Mouse (Mus musculus): ENCODE results near the gene Scn1b. TPM values are rescaled to one million over a fixed set of nuclear protein-coding genes. Genes with fewer than 3 reads are reported as not detected.

Gene Scn1b
- total and polyA plus RNA-seq, 3 experiments: 0.30 TPM; not detected in 2

- no peaks in the 10 kb centered on the region for H3K36me3 ChIP-seq (replicated peaks in 1 of 2; ENCODE audit: control insufficient read depth in 1 of 2, insufficient read depth in 1 of 2, low read length in 1 of 2)
- in situ Hi-C loops (cut with MboI; ENCODE audit: low pct_ligation_motif_present, low pct_unique_long_range_greater_than_20kb, low sequenced_read_pairs): no loop called here
These were observed 57.3 kb downstream of the Scn1b start for GRCm38 (mm10) chr7:31069491-31069890.

GRCm38 (mm10) chr7:31067836-31068235, 59.0 kb downstream of the Scn1b start:
- Histone ChIP-seq H3K4me1 (ENCODE audit: control insufficient read depth in 1 of 2, insufficient read depth in 2 of 2) (peaks cover 4 to 8% of the 10 kb centered on the region in 2 experiments), H3K27me3 (replicated peaks) (peaks cover 58% of the 10 kb centered on the region), H3K9me3 (replicated peaks; ENCODE audit: low read length) (peaks cover 4% of the 10 kb centered on the region), H3K4me3 (replicated peaks in 1 of 3; ENCODE audit: low read depth in 2 of 3, low read length in 2 of 3, poor library complexity in 1 of 3) (no peak overlapping the region), H3K79me2 (replicated peaks; ENCODE audit: control insufficient read depth, extremely low read depth, insufficient read depth, poor library complexity, severe bottlenecking) (no peaks in the 10 kb centered on the region), H3K36me3 (replicated peaks in 1 of 2; ENCODE audit: control insufficient read depth in 1 of 2, insufficient read depth in 1 of 2, low read length in 1 of 2) (no peaks in the 10 kb centered on the region), H3K27ac (ENCODE audit: insufficient read depth, low read depth) (no peak overlapping the region), H3K4me2 (ENCODE audit: insufficient read depth, low read depth, poor library complexity, severe bottlenecking) (no peak overlapping the region), H3K9ac (ENCODE audit: insufficient read depth, low read depth) (no peak overlapping the region)
- no peak for TF ChIP-seq HCFC1 (IDR thresholded peaks at IDR 0.05; ENCODE audit: low read depth, low read length)
- no peak for TF ChIP-seq RCOR1 (conservative IDR thresholded peaks at IDR 0.05; ENCODE audit: low read depth, low read length)
- no peak for TF ChIP-seq JUN (IDR thresholded peaks at IDR 0.05; ENCODE audit: insufficient read depth, low read depth, low read length)
- no peak for TF ChIP-seq NRF1 (IDR thresholded peaks at IDR 0.05; ENCODE audit: low read depth, low read length)
- TF ChIP-seq E2F4 (IDR thresholded peaks at IDR 0.05; ENCODE audit: insufficient replicate concordance, low read depth, low read length): no peak
- TF ChIP-seq EP300 (IDR thresholded peaks at IDR 0.05; ENCODE audit: low read length): no peak
- no peak for TF ChIP-seq ZMIZ1 (IDR thresholded peaks at IDR 0.05; ENCODE audit: low read depth, low read length)
- TF ChIP-seq USF1 (IDR thresholded peaks at IDR 0.05; ENCODE audit: low read depth, low read length): no peak
- no peak for TF ChIP-seq CHD1 (IDR thresholded peaks at IDR 0.05; ENCODE audit: low read depth, low read length)
- TF ChIP-seq ZNF384 (IDR thresholded peaks at IDR 0.05; ENCODE audit: low read depth, low read length): no peak
- no peak for TF ChIP-seq GABPA (IDR thresholded peaks at IDR 0.05; ENCODE audit: insufficient replicate concordance, low read depth, low read length)
- no peak for TF ChIP-seq ZKSCAN1 (IDR thresholded peaks at IDR 0.05; ENCODE audit: borderline replicate concordance, low read depth, low read length)
- no peak for TF ChIP-seq JUND (conservative IDR thresholded peaks at IDR 0.05; ENCODE audit: low read depth, low read length)
- TF ChIP-seq CHD2 (IDR thresholded peaks at IDR 0.05; ENCODE audit: low read length): no peak
- no peak for TF ChIP-seq MYC (IDR thresholded peaks at IDR 0.05; ENCODE audit: low read depth, low read length)
- TF ChIP-seq POLR2A (IDR thresholded peaks at IDR 0.05; ENCODE audit: low read depth, low read length): no peak
- TF ChIP-seq MAZ (IDR thresholded peaks at IDR 0.05; ENCODE audit: low read depth, low read length): no peak
- DNase-seq (ENCODE audit: extremely low read depth): no peak
- in situ Hi-C loops (cut with MboI; ENCODE audit: low pct_ligation_motif_present, low pct_unique_long_range_greater_than_20kb, low sequenced_read_pairs) (no loop called here), dilution Hi-C loops (cut with MboI; ENCODE audit: extremely low pct_ligation_motif_present, extremely low pct_unique_long_range_greater_than_20kb, low sequenced_read_pairs) (no loop called here)

More at GRCm38 (mm10) chr7:31069491-31069890, 57.3 kb downstream of the Scn1b start:
- H3K9ac ChIP-seq (ENCODE audit: insufficient read depth, low read depth): no peak overlapping the region
- TF ChIP-seq NELFE (IDR thresholded peaks at IDR 0.05; ENCODE audit: low read depth, low read length) (no peak), MAFK (IDR thresholded peaks at IDR 0.05; ENCODE audit: insufficient replicate concordance, low read length) (no peak), E2F4 (IDR thresholded peaks at IDR 0.05; ENCODE audit: insufficient replicate concordance, low read depth, low read length) (no peak), ZC3H11A (IDR thresholded peaks at IDR 0.05; ENCODE audit: low read depth, low read length) (no peak), USF1 (IDR thresholded peaks at IDR 0.05; ENCODE audit: low read depth, low read length) (no peak), GABPA (IDR thresholded peaks at IDR 0.05; ENCODE audit: insufficient replicate concordance, low read depth, low read length) (no peak), CTCF (conservative IDR thresholded peaks at IDR 0.05 in 1 of 2, IDR thresholded peaks at IDR 0.05 in 1 of 2; ENCODE audit: low read depth in 2 of 2, low read length in 2 of 2) (no peak)
- H3K9me3 ChIP-seq (replicated peaks; ENCODE audit: low read length): peaks cover 4% of the 10 kb centered on the region
- no peak overlapping the region for H3K4me3 ChIP-seq (replicated peaks in 1 of 3; ENCODE audit: low read depth in 2 of 3, low read length in 2 of 3, poor library complexity in 1 of 3)
- dilution Hi-C loops (cut with MboI; ENCODE audit: extremely low pct_ligation_motif_present, extremely low pct_unique_long_range_greater_than_20kb, low sequenced_read_pairs): no loop called here
- H3K27ac ChIP-seq (ENCODE audit: insufficient read depth, low read depth): no peak overlapping the region
- DNase-seq (ENCODE audit: extremely low read depth): no peak
- H3K79me2 ChIP-seq (replicated peaks; ENCODE audit: control insufficient read depth, extremely low read depth, insufficient read depth, poor library complexity, severe bottlenecking): no peaks in the 10 kb centered on the region
- H3K4me1 ChIP-seq (ENCODE audit: control insufficient read depth in 1 of 2, insufficient read depth in 2 of 2): peaks cover 4 to 8% of the 10 kb centered on the region in 2 experiments
- no peak overlapping the region for H3K4me2 ChIP-seq (ENCODE audit: insufficient read depth, low read depth, poor library complexity, severe bottlenecking)
- H3K27me3 ChIP-seq (replicated peaks): peaks cover 56% of the 10 kb centered on the region

Other genes with a start within 250 kb of the Scn1b start
- gene Cd22, start 246.7 kb downstream of the Scn1b start, total RNA-seq (2012; rRNA removed): 41.7 and 42.3 TPM in 2 replicates
- 81.5 and 90.6 TPM in 2 replicates for gene Cd22, start 246.7 kb downstream of the Scn1b start, total RNA-seq (2014; rRNA removed)
- gene Cd22, start 246.7 kb downstream of the Scn1b start, polyA plus RNA-seq (2012; ENCODE audit: insufficient read length, low read depth): 180 and 190 TPM in 2 replicates
- gene Mag, start 212.1 kb downstream of the Scn1b start, total RNA-seq (2012; rRNA removed): 0.04 TPM in 1 of 2 replicates, not detected in the other
- gene Mag, start 212.1 kb downstream of the Scn1b start, total RNA-seq (2014; rRNA removed): not detected in 2 replicates
- gene Mag, start 212.1 kb downstream of the Scn1b start, polyA plus RNA-seq (2012; ENCODE audit: insufficient read length, low read depth): not detected in 2 replicates
- not detected in 2 replicates for gene Hamp2, start 202.3 kb downstream of the Scn1b start, total RNA-seq (2012; rRNA removed)
- not detected in 2 replicates for gene Hamp2, start 202.3 kb downstream of the Scn1b start, total RNA-seq (2014; rRNA removed)
- not detected in 2 replicates for gene Hamp2, start 202.3 kb downstream of the Scn1b start, polyA plus RNA-seq (2012; ENCODE audit: insufficient read length, low read depth)
- not detected in 2 replicates for gene Hamp, start 183.0 kb downstream of the Scn1b start, total RNA-seq (2012; rRNA removed)
- not detected in 2 replicates for gene Hamp, start 183.0 kb downstream of the Scn1b start, total RNA-seq (2014; rRNA removed)
- not detected in 2 replicates for gene Hamp, start 183.0 kb downstream of the Scn1b start, polyA plus RNA-seq (2012; ENCODE audit: insufficient read length, low read depth)
- 42.0 and 47.9 TPM in 2 replicates for gene Usf2, start 170.2 kb downstream of the Scn1b start, total RNA-seq (2012; rRNA removed)
- gene Usf2, start 170.2 kb downstream of the Scn1b start, total RNA-seq (2014; rRNA removed): 47.0 and 57.2 TPM in 2 replicates
- 102 and 103 TPM in 2 replicates for gene Usf2, start 170.2 kb downstream of the Scn1b start, polyA plus RNA-seq (2012; ENCODE audit: insufficient read length, low read depth)
- gene Lsr, start 153.5 kb downstream of the Scn1b start, total RNA-seq (2012; rRNA removed): 0.08 and 0.13 TPM in 2 replicates
- gene Lsr, start 153.5 kb downstream of the Scn1b start, total RNA-seq (2014; rRNA removed): 0.12 TPM in 1 of 2 replicates, not detected in the other
- not detected in 2 replicates for gene Lsr, start 153.5 kb downstream of the Scn1b start, polyA plus RNA-seq (2012; ENCODE audit: insufficient read length, low read depth)
- gene Fam187b, start 153.2 kb downstream of the Scn1b start, total RNA-seq (2012; rRNA removed): not detected in 2 replicates
- gene Fam187b, start 153.2 kb downstream of the Scn1b start, total RNA-seq (2014; rRNA removed): not detected in 2 replicates
- gene Fam187b, start 153.2 kb downstream of the Scn1b start, polyA plus RNA-seq (2012; ENCODE audit: insufficient read length, low read depth): not detected in 2 replicates
- gene Fxyd5, start 84.5 kb downstream of the Scn1b start, total RNA-seq (2012; rRNA removed): 71.6 and 73.2 TPM in 2 replicates
- 38.3 and 43.8 TPM in 2 replicates for gene Fxyd5, start 84.5 kb downstream of the Scn1b start, total RNA-seq (2014; rRNA removed)
- gene Fxyd5, start 84.5 kb downstream of the Scn1b start, polyA plus RNA-seq (2012; ENCODE audit: insufficient read length, low read depth): 96.8 and 124 TPM in 2 replicates
- gene Fxyd7, start 75.5 kb downstream of the Scn1b start, total RNA-seq (2012; rRNA removed): not detected in 2 replicates
- gene Fxyd7, start 75.5 kb downstream of the Scn1b start, total RNA-seq (2014; rRNA removed): not detected in 2 replicates
- not detected in 2 replicates for gene Fxyd7, start 75.5 kb downstream of the Scn1b start, polyA plus RNA-seq (2012; ENCODE audit: insufficient read length, low read depth)
- not detected in 2 replicates for gene Fxyd1, start 69.8 kb downstream of the Scn1b start, total RNA-seq (2012; rRNA removed)
- not detected in 2 replicates for gene Fxyd1, start 69.8 kb downstream of the Scn1b start, total RNA-seq (2014; rRNA removed)
- gene Fxyd1, start 69.8 kb downstream of the Scn1b start, polyA plus RNA-seq (2012; ENCODE audit: insufficient read length, low read depth): not detected in 2 replicates
- not detected in 2 replicates for gene Lgi4, start 67.7 kb downstream of the Scn1b start, total RNA-seq (2012; rRNA removed)
- gene Lgi4, start 67.7 kb downstream of the Scn1b start, total RNA-seq (2014; rRNA removed): not detected in 2 replicates
- gene Lgi4, start 67.7 kb downstream of the Scn1b start, polyA plus RNA-seq (2012; ENCODE audit: insufficient read length, low read depth): not detected in 2 replicates
- not detected in 2 replicates for gene Fxyd3, start 50.3 kb downstream of the Scn1b start, total RNA-seq (2012; rRNA removed)
- not detected in 2 replicates for gene Fxyd3, start 50.3 kb downstream of the Scn1b start, total RNA-seq (2014; rRNA removed)
- gene Fxyd3, start 50.3 kb downstream of the Scn1b start, polyA plus RNA-seq (2012; ENCODE audit: insufficient read length, low read depth): 0.08 TPM in 1 of 2 replicates, not detected in the other
- 1.7 and 3.0 TPM in 2 replicates for gene Hpn, start 11.7 kb downstream of the Scn1b start, total RNA-seq (2012; rRNA removed)
- gene Hpn, start 11.7 kb downstream of the Scn1b start, total RNA-seq (2014; rRNA removed): 8.7 and 11.2 TPM in 2 replicates
- 16.7 and 18.7 TPM in 2 replicates for gene Hpn, start 11.7 kb downstream of the Scn1b start, polyA plus RNA-seq (2012; ENCODE audit: insufficient read length, low read depth)
- gene Gramd1a, start 28.9 kb upstream of the Scn1b start, total RNA-seq (2012; rRNA removed): 66.6 and 86.0 TPM in 2 replicates
- gene Gramd1a, start 28.9 kb upstream of the Scn1b start, total RNA-seq (2014; rRNA removed): 45.7 and 49.5 TPM in 2 replicates
- 70.0 and 90.7 TPM in 2 replicates for gene Gramd1a, start 28.9 kb upstream of the Scn1b start, polyA plus RNA-seq (2012; ENCODE audit: insufficient read length, low read depth)
- not detected in 2 replicates for gene Scgb2b2, start 163.5 kb upstream of the Scn1b start, total RNA-seq (2012; rRNA removed)
- gene Scgb2b2, start 163.5 kb upstream of the Scn1b start, total RNA-seq (2014; rRNA removed): not detected in 2 replicates
- gene Scgb2b2, start 163.5 kb upstream of the Scn1b start, polyA plus RNA-seq (2012; ENCODE audit: insufficient read length, low read depth): not detected in 2 replicates
- gene Scgb1b2, start 164.8 kb upstream of the Scn1b start, total RNA-seq (2012; rRNA removed): not detected in 2 replicates
- not detected in 2 replicates for gene Scgb1b2, start 164.8 kb upstream of the Scn1b start, total RNA-seq (2014; rRNA removed)
- not detected in 2 replicates for gene Scgb1b2, start 164.8 kb upstream of the Scn1b start, polyA plus RNA-seq (2012; ENCODE audit: insufficient read length, low read depth)
- gene Scgb2b3, start 235.1 kb upstream of the Scn1b start, total RNA-seq (2012; rRNA removed): not detected in 2 replicates
- gene Scgb2b3, start 235.1 kb upstream of the Scn1b start, total RNA-seq (2014; rRNA removed): not detected in 2 replicates
- not detected in 2 replicates for gene Scgb2b3, start 235.1 kb upstream of the Scn1b start, polyA plus RNA-seq (2012; ENCODE audit: insufficient read length, low read depth)
- not detected in 2 replicates for gene Scgb1b3, start 248.6 kb upstream of the Scn1b start, total RNA-seq (2012; rRNA removed)
- not detected in 2 replicates for gene Scgb1b3, start 248.6 kb upstream of the Scn1b start, total RNA-seq (2014; rRNA removed)
- not detected in 2 replicates for gene Scgb1b3, start 248.6 kb upstream of the Scn1b start, polyA plus RNA-seq (2012; ENCODE audit: insufficient read length, low read depth)